Mouse (Mus musculus) brain, embryonic 18.5 days (tissue): Measurements from ENCODE around the gene Sgms2.
A peak's percentile ranks its signal among the peaks of the same experiment; 100 is the strongest.

Experiments used
- DNase-seq: peaks from one replicate; pipeline ENCODE4 v3.0.0-alpha.2; 2012; ENCODE audit warnings: low read depth, low spot score

The Sgms2 gene

GRCm38 (mm10) chr3:131310572-131310971 is 180.6 kb downstream of the Sgms2 start:
- DNase-seq, result no peak

DNA sequence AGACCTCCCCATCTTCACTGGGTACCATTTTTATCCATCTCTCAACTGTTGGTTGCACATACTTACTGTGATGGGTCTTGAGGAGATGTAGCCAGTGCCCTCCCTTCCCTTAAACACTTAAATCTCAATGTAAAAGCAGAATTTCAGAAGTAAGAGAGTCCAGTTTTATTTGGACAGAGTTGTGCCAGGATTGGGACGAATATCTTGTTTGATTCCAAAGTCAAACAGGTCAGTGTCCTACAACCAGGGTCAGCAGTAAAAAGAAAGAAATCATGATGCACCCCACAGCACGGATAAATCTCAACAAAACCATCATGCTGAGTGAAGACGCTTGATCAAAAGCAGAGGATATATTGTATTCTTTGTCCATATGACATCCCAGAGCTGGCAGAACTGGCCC is 183.4 kb downstream of the Sgms2 start:
- no peak for DNase-seq

DNA sequence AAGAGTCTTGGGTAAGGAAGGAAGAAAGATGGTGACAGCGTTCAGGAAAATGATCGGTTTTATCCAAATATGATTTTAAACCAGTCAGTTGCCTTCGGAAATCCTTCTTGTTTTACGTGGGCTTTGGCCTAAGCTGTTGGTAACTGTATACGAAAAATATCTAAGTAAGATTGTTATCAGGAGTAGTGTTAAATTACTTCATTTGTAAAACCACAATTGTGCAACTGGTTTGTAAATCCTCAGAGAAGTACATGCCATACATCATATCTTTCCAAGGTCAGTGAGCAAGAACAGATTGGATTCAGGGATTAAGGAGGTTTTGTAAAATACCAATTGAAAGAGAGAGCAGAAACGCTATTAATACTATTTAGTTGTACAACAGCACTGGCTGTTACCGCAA is 185.0 kb downstream of the Sgms2 start:
- DNase-seq, result no peak

DNA sequence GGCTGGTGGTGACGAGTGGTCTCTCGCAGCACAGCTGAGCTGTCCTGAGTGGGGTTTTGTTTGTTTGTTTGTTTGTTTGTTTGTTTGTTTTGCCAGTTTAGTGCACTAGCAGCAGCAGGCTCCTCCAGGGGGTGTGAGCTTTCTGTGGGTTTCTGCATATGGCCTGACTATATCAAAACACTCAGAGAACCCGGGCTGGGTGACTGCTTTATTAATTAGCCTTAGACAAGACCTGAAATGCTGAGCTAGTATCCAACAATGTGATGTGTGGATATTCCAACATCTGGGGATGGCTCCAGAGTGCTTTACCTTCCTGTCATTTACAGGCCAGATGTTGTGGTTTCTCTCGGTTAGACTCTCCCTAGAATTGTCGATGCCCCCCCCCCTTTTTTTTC is 187.9 kb downstream of the Sgms2 start:
- no peak for DNase-seq

DNA sequence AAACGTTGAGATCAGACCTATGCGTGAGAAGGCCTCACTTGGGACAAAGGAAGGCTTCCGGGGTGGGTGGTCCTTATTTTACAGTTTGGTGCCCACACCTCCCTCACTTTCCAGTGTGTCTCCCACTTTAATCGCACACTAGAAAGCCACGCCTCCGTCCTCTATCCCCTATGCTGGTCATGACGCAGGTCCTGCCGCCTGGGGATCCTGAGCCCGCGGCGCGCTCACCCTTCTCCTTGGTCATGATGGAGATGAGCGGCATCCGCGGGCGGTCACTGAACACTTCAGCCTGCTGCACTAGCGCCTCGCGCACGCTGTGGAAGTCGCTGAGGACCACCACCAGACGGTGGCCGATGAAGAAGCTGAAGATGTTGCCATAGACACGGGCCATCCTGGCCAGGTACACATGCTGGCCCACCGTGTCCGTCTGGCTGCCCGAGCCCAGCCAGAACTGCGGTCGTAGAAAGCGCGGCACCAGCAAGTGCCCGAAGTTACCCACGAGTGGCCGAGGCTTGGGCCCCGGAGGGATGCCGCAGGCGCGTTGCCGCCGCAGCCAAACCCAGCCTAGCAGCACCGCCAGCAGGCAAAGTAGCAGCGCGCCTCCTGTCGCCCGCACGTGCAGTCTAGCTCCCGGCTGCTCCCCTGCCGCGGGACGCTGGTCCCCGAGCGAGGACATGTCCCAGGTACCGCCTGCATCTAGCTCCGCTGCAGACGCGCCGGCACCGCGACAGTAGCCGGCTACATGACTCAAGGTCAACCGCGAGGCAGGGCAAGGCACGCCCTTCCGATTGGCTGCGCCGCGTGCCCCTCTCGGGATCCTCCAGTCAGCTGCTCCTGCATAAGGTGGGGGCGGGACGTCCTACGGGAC is 188.5 kb downstream of the Sgms2 start, which contains the start of gene Cyp2u1:
Gene Cyp2u1 (minus strand): TSS at position 776 of the 868 bp plus-strand sequence.
- DNase-seq, result peak; percentile 82

DNA sequence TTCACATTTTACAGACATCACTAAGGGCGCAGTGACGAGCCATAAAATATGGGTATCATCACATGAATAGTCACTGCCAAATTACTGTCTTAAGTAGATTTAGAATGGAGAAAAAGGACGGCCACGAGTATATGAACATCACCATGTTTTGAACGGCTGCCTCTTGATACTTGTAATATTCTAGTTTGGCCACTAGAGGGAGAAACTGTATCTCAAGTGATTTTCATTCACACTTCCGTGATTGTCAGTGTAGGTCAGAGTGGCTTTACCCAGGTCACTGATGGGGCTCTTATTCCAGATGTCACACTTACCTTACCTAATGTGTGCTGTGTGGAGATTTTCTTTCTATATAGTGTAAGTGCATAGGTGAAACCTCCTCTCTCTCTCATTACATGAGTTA is 191.3 kb downstream of the Sgms2 start:
- DNase-seq, result no peak

GRCm38 (mm10) chr3:131299078-131299477 is 192.1 kb downstream of the Sgms2 start:
- DNase-seq, result no peak

DNA sequence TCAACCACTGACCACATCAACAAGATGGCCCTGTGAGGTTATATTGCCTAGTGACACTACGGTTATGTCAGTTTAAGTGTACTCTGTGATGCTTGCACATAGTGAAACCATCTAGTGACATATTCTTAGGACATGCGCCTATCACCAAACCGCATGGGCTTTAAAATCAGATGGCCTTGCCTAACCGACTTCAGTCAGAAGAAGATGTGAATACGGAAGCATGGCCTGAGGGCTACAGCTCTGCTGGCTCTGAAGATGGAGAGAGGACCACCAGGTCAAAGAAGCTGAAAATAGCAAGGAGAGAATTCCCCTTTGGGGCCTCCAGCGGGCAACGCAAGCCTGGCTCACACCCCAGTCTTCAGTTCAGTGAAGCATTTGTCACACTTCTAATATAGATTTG is 194.3 kb downstream of the Sgms2 start:
- no peak for DNase-seq

DNA sequence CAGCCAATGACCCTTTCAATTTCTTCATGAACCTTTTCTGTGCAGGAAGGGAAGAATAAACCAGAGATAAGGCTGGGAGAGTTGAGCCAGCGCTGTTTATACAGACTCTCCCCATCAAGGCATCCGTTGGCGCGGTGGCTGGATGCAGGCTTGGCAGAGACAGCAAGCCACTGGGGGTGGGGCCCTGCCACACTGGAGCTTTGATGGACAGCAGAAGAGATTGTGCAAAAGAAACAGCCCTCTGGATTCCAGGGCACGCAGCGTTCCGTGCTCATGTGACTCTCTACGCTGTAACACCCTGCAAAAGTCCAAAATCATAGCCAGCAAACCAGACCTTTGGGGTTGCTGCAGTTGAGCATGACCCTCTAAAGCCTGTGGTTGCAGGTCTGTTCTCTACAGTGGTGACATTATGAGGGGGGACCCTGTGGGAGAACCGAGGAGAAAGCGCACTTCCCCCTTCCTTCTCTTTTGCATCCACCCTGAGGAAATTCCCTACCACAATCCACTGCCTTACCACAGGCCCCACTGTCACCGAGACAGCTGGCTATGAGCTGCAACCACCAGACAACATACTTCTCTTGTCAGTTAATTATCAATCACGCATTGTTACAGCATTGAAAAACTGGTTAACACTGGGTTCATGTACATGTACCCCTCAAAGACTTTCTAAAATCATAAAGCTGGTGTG is 195.6 kb downstream of the Sgms2 start:
- no peak for DNase-seq

GRCm38 (mm10) chr3:131294503-131294902 is 196.7 kb downstream of the Sgms2 start:
- no peak for DNase-seq

GRCm38 (mm10) chr3:131292959-131293358 is 198.3 kb downstream of the Sgms2 start:
- no peak for DNase-seq

GRCm38 (mm10) chr3:131292349-131292748 is 198.9 kb downstream of the Sgms2 start:
- no peak for DNase-seq

DNA sequence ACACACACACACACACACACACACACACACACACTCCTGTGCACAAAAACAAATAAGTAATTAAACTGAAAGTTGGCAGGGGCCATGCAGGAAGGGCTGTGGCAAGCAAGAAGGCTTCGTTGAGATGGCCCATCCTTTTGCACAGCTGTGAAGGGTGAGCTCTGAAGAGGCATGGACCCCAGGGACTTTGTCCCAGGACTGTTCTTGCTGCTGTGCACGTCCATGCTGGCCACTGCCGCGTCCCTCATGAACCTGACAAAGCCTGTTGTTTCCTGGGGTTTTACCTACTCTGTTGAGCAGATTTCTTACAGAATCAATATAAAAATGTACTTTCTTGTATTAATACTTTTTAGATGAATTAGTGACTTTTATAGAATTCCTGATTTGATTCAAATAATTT is 199.3 kb downstream of the Sgms2 start:
- DNase-seq, result no peak

DNA sequence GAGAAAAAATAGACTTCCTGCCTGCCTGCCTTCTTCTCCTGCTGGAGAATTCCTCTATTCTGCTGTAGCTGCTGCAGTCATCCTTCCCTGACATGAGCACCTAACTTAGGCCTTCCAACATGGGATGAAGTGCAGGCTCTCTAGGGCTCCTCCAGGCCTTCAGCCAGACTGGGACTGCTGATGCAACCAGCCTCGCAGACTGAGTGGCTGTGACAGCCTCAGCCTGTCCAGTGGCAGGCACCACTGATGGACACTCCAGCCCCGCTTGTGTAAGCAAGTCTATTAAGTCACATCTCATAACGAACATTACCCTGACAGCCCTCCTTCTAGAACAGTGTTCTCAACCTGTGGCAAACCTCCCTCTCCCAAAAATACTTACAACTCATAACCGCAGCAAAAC is 217.1 kb downstream of the Sgms2 start:
- no peak for DNase-seq

- DNase-seq, result no peak
Measured at GRCm38 (mm10) chr3:131272374-131273100, 218.7 kb downstream of the Sgms2 start.

DNA sequence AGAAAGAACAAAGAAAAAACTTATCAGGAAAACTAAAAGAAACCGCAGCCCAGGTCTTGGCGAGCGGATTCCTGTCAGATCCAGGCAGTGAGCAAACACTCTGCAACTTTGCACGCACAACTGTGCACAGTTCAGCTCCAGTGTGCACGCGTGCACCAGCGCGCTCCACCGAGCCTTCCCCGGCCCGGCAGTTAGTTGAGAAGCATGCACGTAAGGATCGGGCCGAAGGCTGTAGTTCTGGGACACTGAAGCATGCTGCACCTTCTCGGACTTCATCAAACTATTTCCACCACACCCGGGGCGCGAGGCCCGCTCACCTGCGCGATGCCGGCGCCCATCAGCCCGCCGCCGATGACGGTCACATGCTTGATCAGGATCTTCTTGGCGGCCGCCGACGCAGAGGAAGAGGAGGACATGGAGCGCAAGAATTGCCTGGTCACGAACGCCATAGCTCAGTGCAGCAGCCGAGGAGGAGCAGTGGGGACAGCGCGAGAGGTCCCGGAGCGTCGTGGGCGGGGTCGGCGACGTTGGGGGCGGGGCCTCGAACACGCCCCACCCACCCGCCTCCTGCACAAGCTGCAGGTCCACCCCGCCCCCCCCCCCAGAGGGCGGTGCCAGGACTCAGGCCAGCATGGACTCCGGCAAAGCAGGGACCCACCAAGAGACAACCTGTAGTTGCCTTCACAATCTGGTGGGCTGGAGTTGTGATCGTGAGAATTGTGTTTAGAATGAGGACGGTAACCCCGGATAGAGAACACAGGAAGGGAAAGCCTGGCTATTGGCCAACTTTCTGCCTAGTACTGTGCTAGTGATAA is 219.4 kb downstream of the Sgms2 start, which contains the start of gene Hadh:
Gene Hadh (minus strand): TSS at position 543 of the 815 bp plus-strand sequence.
- peak; percentile 28 for DNase-seq

GRCm38 (mm10) chr3:131271157-131271556 is 220.1 kb downstream of the Sgms2 start:
- no peak for DNase-seq

DNA sequence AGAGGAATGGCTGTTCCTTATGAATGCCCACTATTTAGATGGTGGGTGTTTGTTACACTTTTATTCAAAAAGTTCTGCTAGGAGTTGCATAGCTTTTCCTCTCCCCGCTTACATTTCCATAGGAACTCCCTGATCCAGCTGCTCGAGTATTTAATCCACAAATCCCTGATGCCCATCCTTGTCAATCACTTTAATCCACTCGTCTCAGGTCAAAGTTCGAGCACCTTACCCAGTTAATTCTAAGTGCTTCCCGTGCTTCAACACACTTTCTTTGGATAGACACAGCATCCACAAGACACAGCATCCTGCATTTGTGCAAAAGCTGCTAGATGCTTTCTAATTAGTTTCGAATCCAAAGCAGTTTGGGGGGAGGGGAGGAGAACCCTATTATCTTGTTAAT is 220.8 kb downstream of the Sgms2 start:
- DNase-seq, result no peak
